Mouse (Mus musculus) heart, embryonic 10.5 days (tissue): ENCODE data around the gene Nptx2. TPM values are rescaled to one million over a fixed set of nuclear protein-coding genes. Genes with fewer than 3 reads are reported as not detected.

Experiments
- polyA plus RNA-seq: library from polyadenylated mRNA; unstranded; fragments of >200 nt; fragmentation: Nextera tagmentation; extraction: Ambion mirVana; gene quantifications from 2 replicates; pipeline ENCODE4 v1.2.1, GENCODE M21; 2016

Gene Nptx2
- polyA plus RNA-seq, 1 experiment from 2014 or later: 1.6 TPM

Other genes with a start within 250 kb of the Nptx2 start
- gene Baiap2l1, start 187.8 kb upstream of the Nptx2 start, polyA plus RNA-seq: 9.4 and 10.9 TPM in 2 replicates
- 1.9 and 2.4 TPM in 2 replicates for gene Tmem130, start 215.9 kb downstream of the Nptx2 start, polyA plus RNA-seq
- 61.0 and 76.8 TPM in 2 replicates for gene Trrap, start 221.8 kb downstream of the Nptx2 start, polyA plus RNA-seq